Mouse (Mus musculus) neutrophil, adult 83 days (primary cell): ENCODE measurements around the gene Acbd5. TPM values are rescaled to one million over a fixed set of nuclear protein-coding genes. Genes with fewer than 3 reads are reported as not detected.

ENCODE experiments used
- total RNA-seq, 2 experiments: library from RNA; stranded (reverse); gene quantifications; one replicate each; pipeline ENCODE4 v1.2.4; 2023

The Acbd5 gene
- total RNA-seq = 10 to 100 TPM; 29.2 to 30.8 TPM

DNA sequence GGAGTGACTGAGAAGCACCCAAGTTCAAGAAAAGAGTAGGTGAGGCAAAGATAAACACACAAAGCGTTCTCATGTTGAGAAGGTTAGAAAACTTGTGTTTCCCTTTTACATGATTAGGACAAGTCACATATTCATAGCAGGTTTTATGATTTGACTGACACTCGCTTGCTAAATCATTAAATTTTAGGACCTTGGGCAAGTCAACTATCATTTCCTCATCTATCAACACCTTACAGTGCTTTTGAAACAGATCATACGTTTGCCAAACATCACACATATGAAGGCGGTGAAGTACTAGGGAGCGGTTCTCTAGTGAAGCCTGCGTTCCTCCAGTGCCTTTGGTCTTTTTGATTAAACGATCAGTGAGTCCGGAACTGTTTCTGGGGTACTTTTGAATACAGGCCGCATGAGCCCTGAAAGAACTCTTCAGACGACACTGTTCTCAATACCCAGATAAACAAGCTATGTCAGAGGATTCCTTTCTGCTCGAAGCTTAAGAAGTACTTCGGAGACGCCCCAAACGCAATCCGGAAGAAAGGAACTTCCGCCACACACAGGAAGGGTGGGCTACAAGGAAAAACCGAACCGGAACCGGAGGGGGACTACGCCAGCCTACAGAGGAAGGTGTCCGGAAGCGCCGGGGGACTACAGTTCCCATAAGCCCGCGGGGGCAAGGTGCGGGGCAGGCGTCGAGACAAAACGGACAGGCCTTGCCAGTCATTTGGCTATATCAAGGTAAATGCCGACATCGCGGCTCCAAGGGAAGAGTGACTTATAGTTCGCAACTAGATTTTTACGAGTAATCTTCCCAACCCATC, at the start of gene Acbd5:
Gene Acbd5 (plus strand): TSS at position 616 of the 818 bp plus-strand sequence.

DNA sequence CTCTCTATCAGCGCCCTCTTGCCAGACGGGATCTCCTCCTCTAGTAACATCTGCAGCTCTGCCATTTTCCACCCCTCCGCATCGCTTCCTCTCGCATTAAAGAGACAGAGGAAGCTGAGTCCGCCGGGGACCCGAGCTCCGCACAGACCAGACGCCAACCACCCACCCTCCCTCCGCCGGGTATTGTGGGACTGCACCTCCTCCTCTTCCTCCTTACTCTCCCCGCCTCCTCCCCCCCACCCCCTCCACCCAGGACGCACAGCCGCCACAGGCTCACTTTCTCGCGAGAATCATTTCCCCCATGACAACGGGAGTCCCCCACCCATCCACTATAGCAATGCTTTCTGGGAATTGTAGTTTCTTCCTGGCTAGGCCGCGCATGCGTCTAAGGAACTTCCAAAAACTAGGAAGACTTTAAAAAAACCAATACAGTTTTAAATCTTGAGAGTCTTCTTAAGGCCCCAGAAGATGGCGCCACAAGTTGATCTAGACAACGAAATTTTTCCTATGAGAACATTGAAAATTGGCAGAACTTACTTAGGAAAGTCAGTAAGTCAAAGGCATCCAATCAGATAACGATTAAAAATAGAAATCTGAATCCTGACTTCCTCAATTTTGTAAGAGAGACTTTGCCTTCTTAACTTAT, 27.8 kb upstream of the Acbd5 start, which contains the start of gene Abi1:
Gene Abi1 (minus strand): TSS at position 241 of the 646 bp plus-strand sequence.

DNA sequence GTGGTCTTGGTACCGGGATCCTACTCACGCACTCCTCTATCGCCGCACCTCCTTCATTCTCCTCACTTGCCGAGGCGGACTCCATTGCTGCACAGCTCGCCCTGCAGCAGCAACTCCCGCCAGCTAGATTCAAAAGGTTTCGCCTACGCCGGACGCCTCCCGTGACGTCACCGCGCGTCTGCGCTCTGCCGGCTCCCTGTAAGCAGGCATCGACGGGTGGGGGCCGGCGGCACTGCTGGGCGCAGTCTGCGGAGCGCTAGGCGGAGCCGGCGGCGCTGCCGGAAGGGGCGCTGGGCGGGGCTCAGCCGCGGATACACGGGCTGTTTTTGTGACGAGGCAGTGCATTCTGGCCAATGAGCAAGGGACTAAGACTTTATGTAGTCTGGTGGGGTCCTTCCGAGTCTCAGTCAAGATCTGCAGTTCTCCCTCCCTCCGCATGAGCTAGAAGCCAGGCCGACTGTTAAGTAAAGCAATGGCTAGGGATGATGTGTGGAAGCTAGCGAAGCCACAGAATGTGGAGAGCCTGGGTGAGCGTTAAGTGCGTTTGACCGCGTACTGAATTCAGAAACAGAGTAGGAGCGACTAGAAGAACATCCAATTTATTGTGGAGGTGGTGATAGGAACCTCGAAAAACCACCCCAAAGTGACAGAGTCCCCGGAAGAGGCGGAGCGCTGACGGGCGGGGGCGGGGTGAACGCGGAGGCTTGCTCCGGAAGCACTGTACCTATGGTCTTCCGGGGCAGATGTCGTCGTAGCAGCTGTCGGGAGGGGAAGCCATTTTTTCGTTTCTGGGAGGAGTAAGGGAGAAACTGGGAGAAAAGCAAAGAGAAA, 88.0 kb downstream of the Acbd5 start, which contains the start of the genes Mastl and Yme1l1:
Gene Mastl (minus strand): TSS at position 248 of the 831 bp plus-strand sequence.
Gene Yme1l1 (plus strand): TSS at position 593 of the 831 bp plus-strand sequence.

Other genes with a start within 250 kb of the Acbd5 start
- gene Pdss1, start 172.6 kb upstream of the Acbd5 start, total RNA-seq = 10 to 100 TPM in 1 of 2 experiments, 1 to 10 TPM in 1; 9.6 to 10.7 TPM
- 100 to 1,000 TPM; 125 to 149 TPM for gene Abi1, start 27.9 kb upstream of the Acbd5 start, total RNA-seq
- gene Mastl, start 87.9 kb downstream of the Acbd5 start, total RNA-seq = 1 to 10 TPM; 8.2 to 9.8 TPM
- 10 to 100 TPM; 80.3 to 86.9 TPM for gene Yme1l1, start 88.2 kb downstream of the Acbd5 start, total RNA-seq
- not detected for gene 4931423N10Rik, start 139.3 kb downstream of the Acbd5 start, total RNA-seq